Mouse (Mus musculus) embryonic facial prominence, embryonic 13.5 days (tissue): ENCODE results near the gene Ccnh. TPM values are rescaled to one million over a fixed set of nuclear protein-coding genes. Genes with fewer than 3 reads are reported as not detected.

ENCODE experiments used
- ATAC-seq: fragments of 200-750 bp; cut with Nextera tagmentation; 2 replicates; pipeline ENCODE4 v1.8.0; 2017; ENCODE audit warnings: low read depth; ENCODE audit not compliant: insufficient number of reproducible peaks, insufficient read depth, low FRiP score, low TSS enrichment
- H3K27ac ChIP-seq: fragments of 300-500 bp; sonication (generic); 2 replicates; pipeline ENCODE4 v1.5.1; 2015; ENCODE audit warnings: moderate library complexity, mild to moderate bottlenecking, inconsistent platforms
- H3K27me3 ChIP-seq: fragments of 300-500 bp; sonication (generic); 2 replicates; pipeline ENCODE4 v1.6.1; 2015; ENCODE audit warnings: mild to moderate bottlenecking, inconsistent platforms
- H3K36me3 ChIP-seq: fragments of 300-500 bp; sonication (generic); 2 replicates; pipeline ENCODE4 v1.6.1; 2015; ENCODE audit warnings: mild to moderate bottlenecking, inconsistent platforms
- H3K4me1 ChIP-seq: fragments of 300-500 bp; sonication (generic); 2 replicates; pipeline ENCODE4 v1.6.1; 2015; ENCODE audit warnings: inconsistent platforms
- H3K4me2 ChIP-seq: fragments of 300-500 bp; sonication (generic); 2 replicates; pipeline ENCODE4 v1.6.1; 2015; ENCODE audit warnings: moderate library complexity, mild to moderate bottlenecking, inconsistent platforms
- H3K4me3 ChIP-seq: fragments of 300-500 bp; sonication (generic); 2 replicates; pipeline ENCODE4 v1.5.1; 2015; ENCODE audit warnings: mild to moderate bottlenecking, inconsistent platforms
- H3K9ac ChIP-seq: fragments of 300-500 bp; sonication (generic); 2 replicates; pipeline ENCODE4 v1.6.1; 2015; ENCODE audit warnings: mild to moderate bottlenecking, inconsistent platforms
- H3K9me3 ChIP-seq: fragments of 300-500 bp; sonication (generic); 2 replicates; pipeline ENCODE4 v1.6.1; 2016; ENCODE audit warnings: inconsistent platforms
- WGBS: fragments of 180-500 bp; shearing (Covaris S2); methylation state at CpG from one replicate; pipeline ENCODE4 v1.1.7; 2015; ENCODE audit warnings: mixed read lengths; 5-methylcytosine and 5-hydroxymethylcytosine counted together
- polyA plus RNA-seq: library from polyadenylated mRNA; unstranded; fragments of >200 nt; fragmentation: Nextera tagmentation; extraction: Ambion mirVana; gene quantifications from 2 replicates; pipeline ENCODE4 v1.2.1, GENCODE M21; 2015

Ccnh gene
- polyA plus RNA-seq, 1 experiment from 2014 or later, result 95.8 TPM

DNA sequence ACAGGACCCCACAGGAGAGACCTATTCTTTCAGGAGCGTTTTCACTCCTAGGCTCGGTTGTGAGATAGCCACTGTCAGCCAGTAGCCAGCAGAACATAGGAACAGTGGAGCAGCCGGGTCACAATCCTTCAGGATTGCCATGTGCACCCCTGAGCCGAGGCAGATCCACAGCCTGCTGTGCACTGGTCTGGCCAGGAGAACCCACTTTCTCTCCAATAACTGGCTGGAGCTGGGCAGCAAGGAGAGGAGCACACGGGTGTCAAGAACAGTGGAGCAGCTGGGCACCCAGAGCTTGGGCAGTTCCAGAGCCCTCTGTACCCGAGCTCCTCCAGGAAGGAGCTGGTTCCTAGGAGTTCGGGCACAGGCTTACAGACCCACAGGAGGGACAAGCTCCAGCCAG lies 49.6 kb downstream of the Ccnh start:
- no peak overlapping the region for H3K4me3 ChIP-seq
- ATAC-seq, result no peak
- 85% methylated on average over 7 of the region's 7 CpGs for WGBS

More for the DNA sequence above, 49.6 kb downstream of the Ccnh start:
- no peak overlapping the region for H3K27ac ChIP-seq
- no peaks in the 10 kb centered on the region for H3K27me3 ChIP-seq
- H3K9me3 ChIP-seq, result no peaks in the 10 kb centered on the region
- no peaks in the 10 kb centered on the region for H3K4me1 ChIP-seq
- H3K36me3 ChIP-seq, result peaks cover 33% of the 10 kb centered on the region
- H3K4me2 ChIP-seq, result no peak overlapping the region
- no peak overlapping the region for H3K9ac ChIP-seq

Other genes starting within 250 kb of the Ccnh start
- 53.2 and 63.0 TPM in 2 replicates for gene Rasa1, start 99.7 kb downstream of the Ccnh start, polyA plus RNA-seq